Mouse (Mus musculus): ENCODE data around the gene Ms4a1. TPM values are rescaled to one million over a fixed set of nuclear protein-coding genes. Genes with fewer than 3 reads are reported as not detected.

Ms4a1 gene
- total RNA-seq, 4 experiments from 2014 or later = 0.33 to 0.78 (median 0.34) TPM

Other genes starting within 250 kb of the Ms4a1 start
- not detected for gene Ms4a18, start 248.2 kb downstream of the Ms4a1 start, total RNA-seq (2022)
- gene Ms4a8a, start 185.1 kb downstream of the Ms4a1 start, total RNA-seq (2022) = 1 to 10 TPM in 3 of 4 experiments, under 1 TPM in 1; 0.82 to 4.2 (median 1.4) TPM
- not detected for gene 1700017D01Rik, start 135.4 kb downstream of the Ms4a1 start, total RNA-seq (2022)
- not detected for gene 1700025F22Rik, start 100.9 kb downstream of the Ms4a1 start, total RNA-seq (2022)
- not detected for gene Ms4a13, start 69.5 kb downstream of the Ms4a1 start, total RNA-seq (2022)
- not detected for gene Ms4a12, start 33.8 kb downstream of the Ms4a1 start, total RNA-seq (2022)
- not detected for gene Ms4a5, start 17.6 kb upstream of the Ms4a1 start, total RNA-seq (2022)
- under 1 TPM in 3 of 4 experiments, not detected in 1; 0.12 to 0.20 (median 0.13) TPM for gene Ms4a14, start 48.2 kb upstream of the Ms4a1 start, total RNA-seq (2022)
- 1 to 10 TPM in 2 of 4 experiments, under 1 TPM in 2; 0.59 to 1.9 (median 1.2) TPM for gene Ms4a7, start 69.9 kb upstream of the Ms4a1 start, total RNA-seq (2022)
- gene Ms4a4a, start 109.3 kb upstream of the Ms4a1 start, total RNA-seq (2022) = 1 to 10 TPM; 1.5 to 5.5 (median 2.8) TPM
- under 1 TPM in 1 of 4 experiments, not detected in 3; 0.34 TPM for gene Ms4a4c, start 138.5 kb upstream of the Ms4a1 start, total RNA-seq (2022)
- gene Ms4a4b, start 177.3 kb upstream of the Ms4a1 start, total RNA-seq (2022) = under 1 TPM; 0.19 to 0.79 (median 0.37) TPM
- 1 to 10 TPM; 3.7 to 4.7 (median 4.1) TPM for gene Ms4a6c, start 203.1 kb upstream of the Ms4a1 start, total RNA-seq (2022)
- gene Gm8369, start 219.7 kb upstream of the Ms4a1 start, total RNA-seq (2022) = under 1 TPM in 2 of 4 experiments, not detected in 2; 0.40 to 0.57 TPM